Mouse (Mus musculus) Muller cell, postnatal 12 days (primary cell): ENCODE measurements around the gene Olfr1489.
"Not testable (repeated sequence)": the region's sequence is repeated elsewhere in the genome, so short reads cannot be mapped to it uniquely, and the experiment has no call there.

Source experiments
- DNase-seq: peaks from one replicate; pipeline ENCODE4 v3.0.0-alpha.2; 2015; ENCODE audit errors: inconsistent ontology term

Gene Olfr1489

DNA sequence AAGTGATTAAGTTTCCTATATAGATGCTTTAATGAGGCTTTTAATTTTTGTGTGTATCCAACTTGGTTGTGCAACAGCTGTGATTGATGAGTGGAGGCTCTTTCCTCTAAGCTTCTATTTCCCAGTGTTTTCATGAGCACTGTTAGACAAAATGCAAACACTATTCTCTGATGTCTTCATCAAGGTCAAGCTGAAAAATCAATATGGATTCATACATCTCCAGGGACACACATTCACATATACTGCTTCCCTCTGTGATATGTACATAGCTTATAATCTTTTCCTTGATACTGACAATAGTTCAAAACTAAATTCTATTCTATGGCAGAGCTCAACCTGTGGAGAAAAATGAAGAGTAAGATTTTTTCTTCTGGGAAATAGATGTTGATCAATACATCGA is at the start of gene Olfr1489:
Olfr1489 (plus strand) TSS at position 301 of the 400 bp plus-strand sequence.
- DNase-seq: no peak

DNA sequence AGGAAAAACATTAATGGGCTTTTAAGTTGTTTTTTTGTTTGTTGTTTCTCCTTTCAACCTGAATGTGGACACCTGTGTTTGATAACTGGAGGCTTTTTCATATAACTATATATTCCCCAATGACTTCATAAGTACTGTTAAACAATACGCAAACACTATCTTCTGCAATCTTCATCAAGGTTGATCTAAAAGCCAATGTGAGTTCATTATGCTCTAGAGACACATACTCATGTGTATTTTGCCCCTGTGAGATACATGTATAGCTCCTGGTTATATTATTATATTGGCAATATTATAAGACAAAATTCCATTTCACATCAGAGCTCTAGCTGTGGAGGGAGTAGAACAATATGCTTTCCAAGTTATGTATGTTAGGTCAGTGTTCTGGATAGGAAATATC is 48.2 kb upstream of the Olfr1489 start, which contains the start of gene Olfr1484:
Olfr1484 (plus strand) TSS at position 301 of the 400 bp plus-strand sequence.
- DNase-seq: no peak

DNA sequence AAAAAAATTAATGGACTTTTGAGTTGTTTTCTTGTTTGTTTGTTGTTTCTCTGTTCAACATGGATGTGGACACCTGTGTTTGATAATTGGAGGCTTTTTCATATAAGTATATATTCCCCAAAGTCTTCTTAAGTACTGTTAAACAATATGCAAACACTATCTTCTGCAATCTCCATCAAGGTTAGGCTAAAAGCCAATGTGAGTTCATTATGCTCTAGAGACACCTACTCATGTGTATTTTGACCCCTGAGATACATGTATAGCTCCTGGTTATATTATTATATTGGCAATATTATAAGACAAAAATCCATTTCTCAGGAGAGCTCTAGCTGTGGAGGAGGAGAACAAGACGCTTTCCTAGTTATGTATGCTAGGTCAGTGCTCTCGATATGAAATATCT is 14.3 kb upstream of the Olfr1489 start, which contains the start of gene Olfr1487:
Olfr1487 (plus strand) TSS at position 301 of the 400 bp plus-strand sequence.
- not testable (repeated sequence) for DNase-seq

DNA sequence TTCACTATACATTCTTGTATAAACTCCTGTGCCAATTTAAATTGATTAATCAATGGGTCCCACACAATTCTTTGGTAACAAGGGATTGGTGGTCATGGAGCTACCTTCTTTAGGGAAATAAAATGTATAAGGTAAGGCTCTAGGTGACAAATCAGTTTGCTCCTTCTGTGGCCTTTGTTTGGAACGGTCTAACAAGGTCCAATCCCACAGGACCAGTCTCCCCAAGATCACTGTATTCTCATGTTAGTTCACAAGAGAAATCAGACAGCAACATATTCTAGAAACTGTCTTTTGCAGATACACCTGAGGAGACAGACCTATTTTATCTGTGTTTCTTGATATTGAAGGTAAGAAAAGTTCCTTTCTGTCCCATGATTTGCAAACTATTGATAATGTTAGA is 19.4 kb downstream of the Olfr1489 start, which contains the start of gene Olfr1490:
Olfr1490 (plus strand) TSS at position 301 of the 400 bp plus-strand sequence.
- no peak for DNase-seq
